Mouse (Mus musculus) cerebellum, postnatal 4 days (tissue): ENCODE measurements around the gene Galnt10.
"Not testable (repeated sequence)": the region's sequence is repeated elsewhere in the genome, so short reads cannot be mapped to it uniquely, and the experiment has no call there.

Source experiments
- DNase-seq, 2 experiments: peaks; one replicate each; pipeline ENCODE4 v3.0.0; 2022; ENCODE audit warnings: low spot score in 2 of 2, mixed read lengths in 1 of 2

Gene Galnt10

GRCm38 (mm10) chr11:57825234-57825633 is 180.0 kb downstream of the Galnt10 start:
- DNase-seq, result not testable (repeated sequence)

- no peak for DNase-seq
Observed at GRCm38 (mm10) chr11:57827048-57827914, 182.0 kb downstream of the Galnt10 start.

DNA sequence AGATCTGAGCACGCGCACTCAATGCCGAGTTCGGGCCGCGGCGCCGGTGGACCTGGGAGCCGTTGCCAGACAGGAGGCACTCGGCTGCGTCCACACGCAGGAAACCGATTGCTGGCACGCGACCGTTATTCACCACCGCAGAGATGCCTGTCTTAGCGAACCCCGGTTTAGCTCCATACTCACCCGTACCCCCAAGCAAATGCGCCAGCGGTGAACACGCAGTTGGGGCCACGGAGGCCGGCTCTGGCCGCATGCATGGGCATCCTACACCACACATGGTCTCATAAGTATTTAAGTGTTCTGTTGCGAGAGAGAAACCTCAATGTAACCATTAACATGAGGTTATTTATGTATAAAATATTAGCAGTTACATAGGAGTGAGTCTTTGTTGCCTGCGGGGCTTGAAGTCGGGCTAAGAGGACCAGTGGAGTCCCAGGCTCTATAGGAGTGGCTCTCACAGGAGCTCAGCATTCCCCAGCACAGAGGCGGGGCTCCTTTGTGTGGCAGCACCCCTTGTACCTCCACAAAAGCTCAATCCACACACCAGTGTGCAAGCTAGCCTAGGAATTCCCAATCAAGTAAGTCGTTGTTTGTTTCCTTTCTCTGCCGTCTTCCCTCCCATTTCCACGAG is 182.8 kb downstream of the Galnt10 start:
- no peak for DNase-seq

DNA sequence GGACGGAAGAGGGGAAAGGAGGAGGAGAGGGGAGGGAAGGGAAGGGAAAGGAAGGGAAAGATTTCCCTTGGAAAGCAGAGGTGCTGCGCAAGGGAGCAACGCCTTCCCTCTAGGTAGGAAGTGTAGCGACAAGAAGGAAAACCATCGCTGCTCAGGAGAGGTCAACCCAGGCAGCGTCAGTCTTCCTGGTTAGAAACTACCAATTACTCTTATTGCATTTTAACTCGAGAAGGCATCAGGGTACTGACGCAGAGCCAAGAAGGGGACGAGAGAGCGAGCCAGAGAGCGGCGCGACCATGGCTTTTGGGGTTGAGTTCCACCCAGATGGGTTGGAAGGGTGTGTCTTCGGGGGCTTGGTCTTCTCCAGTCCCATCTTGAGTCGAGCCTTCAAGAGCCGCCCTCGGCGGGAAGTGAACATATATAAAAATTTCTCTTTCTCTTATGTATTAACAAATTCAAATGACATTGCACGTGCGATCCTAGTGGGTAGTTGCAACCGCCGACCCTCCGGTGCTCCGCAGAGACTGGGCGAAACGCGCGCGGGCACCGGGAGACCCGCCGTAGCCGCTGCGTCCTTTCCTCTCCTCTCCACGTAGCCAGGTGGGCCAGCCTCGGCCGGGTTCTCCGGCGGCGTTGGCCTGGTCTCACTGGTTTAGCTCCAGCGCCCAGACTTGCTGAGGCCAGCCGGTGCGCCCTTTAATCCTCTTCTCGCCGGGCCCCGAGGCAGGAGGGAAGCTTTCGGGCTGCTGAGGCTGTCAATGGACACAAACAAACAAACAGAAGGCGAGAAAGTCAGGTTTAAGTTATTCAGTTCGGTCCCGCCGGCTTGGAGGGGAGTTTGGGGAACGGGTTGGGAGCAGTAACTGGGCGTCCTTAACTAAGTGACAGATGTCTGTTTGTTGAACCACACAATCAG is 184.0 kb downstream of the Galnt10 start:
- no peak for DNase-seq

DNA sequence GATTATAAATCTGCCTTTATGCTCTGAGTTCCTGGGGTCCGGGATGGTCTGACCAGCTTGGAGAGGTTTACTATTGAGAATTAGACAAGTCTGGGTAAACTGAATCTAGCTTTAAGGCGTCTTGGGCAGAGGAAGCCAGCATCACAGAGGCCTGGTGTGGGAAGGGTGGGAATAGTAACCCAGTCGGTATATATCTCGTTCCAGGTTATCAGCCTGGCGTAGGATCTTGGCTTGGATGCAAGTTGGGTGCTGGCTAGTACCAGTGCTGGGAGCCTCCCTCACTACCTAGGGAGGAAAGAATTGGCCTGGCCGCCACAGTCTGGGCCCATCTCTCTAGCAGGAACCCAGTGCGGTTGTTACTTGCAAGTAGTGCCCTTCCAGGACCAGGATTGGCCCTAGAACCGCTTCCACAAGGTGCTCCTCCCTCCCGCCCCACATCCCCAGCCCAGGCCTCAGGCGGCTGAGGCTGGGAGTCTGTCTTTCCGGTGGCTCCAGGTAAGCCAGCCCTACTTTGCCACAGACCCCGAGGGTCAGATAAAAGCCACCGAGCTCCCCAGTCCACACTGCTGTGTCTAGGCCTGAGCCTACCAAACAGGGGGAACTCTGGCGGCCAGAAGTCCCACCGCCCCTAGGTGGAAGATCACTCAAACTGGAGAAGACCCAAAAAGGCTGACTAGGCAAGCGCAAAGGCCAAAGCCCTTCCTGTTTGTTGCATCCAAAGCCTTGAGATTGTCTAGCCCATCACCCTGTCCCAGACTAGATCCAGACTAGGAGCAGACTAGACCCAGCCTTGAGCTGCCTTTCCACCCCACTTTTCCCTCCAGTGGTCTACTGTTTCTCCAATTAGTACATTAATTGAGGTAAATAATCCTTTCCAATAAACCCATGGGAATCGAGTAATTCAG is 184.9 kb downstream of the Galnt10 start:
- DNase-seq, result no peak

DNA sequence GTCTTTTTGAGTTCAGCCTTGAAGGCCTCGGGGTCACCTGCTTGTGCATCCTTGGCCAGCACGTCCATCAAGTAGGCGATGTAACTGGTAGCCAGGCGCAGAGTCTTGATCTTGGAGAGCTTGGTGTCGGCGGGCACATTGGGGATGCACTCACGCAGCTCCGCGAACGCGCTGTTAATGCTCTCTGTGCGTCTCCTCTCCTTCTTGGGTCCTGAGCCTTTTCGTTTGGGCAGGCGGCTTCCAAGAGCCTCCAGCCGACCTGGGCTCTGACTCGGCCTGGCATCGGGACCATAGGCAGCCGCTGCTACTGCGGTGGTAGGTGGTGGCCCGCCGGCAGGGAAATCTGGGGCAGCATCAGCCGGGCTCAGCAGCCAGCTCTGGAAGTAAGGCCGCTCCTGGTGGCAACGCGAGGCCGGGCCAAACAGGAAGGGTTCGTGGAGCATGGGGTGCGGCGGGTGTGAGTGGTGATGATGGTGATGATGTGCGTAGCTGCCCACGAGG is 186.1 kb downstream of the Galnt10 start:
- no peak for DNase-seq

DNA sequence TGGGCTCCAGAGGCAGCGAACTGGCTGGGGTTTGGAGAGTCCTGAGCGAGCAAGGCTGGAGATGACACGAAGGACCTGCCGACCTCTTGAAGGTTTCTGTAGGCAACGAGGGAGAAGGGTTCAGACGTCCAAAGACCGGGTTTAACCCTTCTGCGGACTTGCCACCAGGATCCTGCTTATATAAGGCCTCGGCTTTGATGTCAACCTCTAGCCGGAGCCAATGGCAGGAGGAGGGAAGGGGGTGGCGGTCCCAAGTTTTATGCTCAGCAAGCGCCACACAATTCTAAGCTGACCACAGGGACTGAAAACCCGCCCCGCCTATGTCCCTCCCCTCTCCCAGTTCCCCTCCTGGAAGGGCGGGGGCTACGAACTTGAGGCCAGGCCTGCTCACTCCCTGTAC is 186.6 kb downstream of the Galnt10 start:
- no peak for DNase-seq

GRCm38 (mm10) chr11:57832552-57833201 is 187.4 kb downstream of the Galnt10 start, which contains the start of gene Hand1:
TSS of gene Hand1 (minus strand) at chr11:57832818.
- no peak for DNase-seq

GRCm38 (mm10) chr11:57833296-57833977 is 188.2 kb downstream of the Galnt10 start:
- no peak for DNase-seq

- no peak for DNase-seq
Observed at GRCm38 (mm10) chr11:57834031-57834430, 188.8 kb downstream of the Galnt10 start.

DNA sequence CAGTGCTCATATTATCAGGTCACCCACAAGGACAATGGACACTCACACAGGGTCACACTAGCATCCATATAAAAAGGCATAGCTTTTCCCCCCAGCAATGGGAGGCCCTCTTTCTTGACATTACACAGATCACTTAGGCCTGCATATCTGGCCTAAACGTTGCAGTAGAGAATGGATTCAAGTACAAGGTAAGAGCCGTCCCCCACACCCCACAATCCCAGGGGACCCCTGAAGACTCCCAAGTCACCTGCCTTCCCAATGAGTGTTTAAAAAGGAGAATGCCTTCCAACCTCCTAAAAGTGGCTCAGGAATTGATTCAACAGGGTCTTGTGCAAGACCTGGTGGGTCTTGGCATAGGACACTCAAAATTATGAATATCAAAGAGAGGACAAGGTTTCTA is 190.1 kb downstream of the Galnt10 start:
- no peak for DNase-seq

- DNase-seq, result no peak
Observed at GRCm38 (mm10) chr11:57835931-57836330, 190.7 kb downstream of the Galnt10 start.

DNA sequence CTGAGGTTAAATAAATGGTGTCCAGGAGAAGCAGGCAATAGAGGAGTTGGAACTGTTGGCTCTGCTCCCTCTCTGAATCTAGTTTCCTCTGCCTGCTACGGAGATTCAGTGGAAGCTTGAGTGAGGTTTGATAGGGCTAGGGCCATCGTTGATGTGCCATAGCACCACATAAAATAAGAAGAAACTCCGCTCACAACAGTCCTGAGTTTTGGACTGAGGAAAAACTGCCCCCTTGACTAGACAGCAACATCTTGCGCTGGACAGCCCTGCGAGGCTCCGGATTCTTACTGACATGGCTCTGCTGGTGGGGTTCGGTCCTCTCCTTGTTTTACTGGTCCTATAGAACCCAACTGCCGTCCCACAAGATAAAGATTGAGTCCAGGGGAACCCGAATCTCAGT is 191.2 kb downstream of the Galnt10 start:
- DNase-seq, result no peak
